Comparison of ENCODE assay signal across 9 mouse cellular contexts in the genomic region with DNA sequence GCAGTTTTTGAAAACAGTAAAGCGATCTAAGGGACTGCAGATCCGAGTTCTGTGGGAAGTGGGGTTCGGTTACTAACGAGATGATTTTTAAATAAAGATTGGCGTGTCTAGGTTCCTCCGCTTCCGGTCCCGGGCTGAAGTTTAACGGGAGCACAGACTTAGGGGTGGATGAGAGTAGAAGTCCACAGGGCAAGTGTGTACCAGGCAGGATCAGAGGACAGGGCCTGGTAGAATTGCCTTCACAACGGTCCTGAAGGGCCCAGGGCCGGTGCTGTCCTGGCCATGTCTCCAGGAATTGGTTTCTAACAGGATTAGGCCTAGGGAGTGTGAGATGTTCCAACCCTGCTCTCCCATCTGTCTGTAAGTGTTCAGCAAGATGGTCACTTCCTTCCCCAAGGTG. TPM values are rescaled to one million over a fixed set of nuclear protein-coding genes. Genes with fewer than 3 reads are reported as not detected.
DNase-seq lines count a peak whose midpoint lies in the region; ATAC-seq and TF ChIP-seq lines count a peak whose summit lies in the region.
"Had no signal": no experiment of that assay in that cellular context is flagged by ENCODE, and none has a peak within 500 bp of the region (broad histone marks: within the 10 kb centered on the region; RNA-seq: fewer than 3 reads in every experiment).

No protein-coding gene starts in this region.

- no peak for TF ChIP-seq CTCF in ES-Bruce4 (IDR thresholded peaks at IDR 0.05; ENCODE audit: low read depth, low read length)
- no peak for TF ChIP-seq CTCF in lung, postnatal 0 days (IDR thresholded peaks at IDR 0.05)

- peak overlapping the region; percentile 84 for H3K9ac ChIP-seq in ES-Bruce4 (ENCODE audit: low read depth, poor library complexity, severe bottlenecking)
- peak overlapping the region; percentile 66 for H3K9ac ChIP-seq in forebrain, embryonic 11.5 days (ENCODE audit: low read length)
- peak overlapping the region; percentile 66 for H3K9ac ChIP-seq in intestine, embryonic 15.5 days
- peak overlapping the region; percentile 63 for H3K9ac ChIP-seq in lung, postnatal 0 days (replicated peaks; ENCODE audit: low read depth)

- H3K4me1 ChIP-seq in ES-Bruce4 (ENCODE audit: control insufficient read depth, insufficient read depth, low read length), result no peaks in the 10 kb centered on the region
- peaks cover 19% of the 10 kb centered on the region for H3K4me1 ChIP-seq in forebrain, embryonic 11.5 days (replicated peaks; ENCODE audit: control insufficient read depth, insufficient read depth, low read length)
- peaks cover 11% of the 10 kb centered on the region; the same call in 1 of the 2 replicates for H3K4me1 ChIP-seq in intestine, embryonic 15.5 days (replicated peaks)
- H3K4me1 ChIP-seq in lung, postnatal 0 days (ENCODE audit: insufficient read depth, low read depth, low read length), result no peaks in the 10 kb centered on the region; the same call in 1 of the 2 replicates

- H3K27me3 ChIP-seq in ES-Bruce4 (ENCODE audit: control insufficient read depth, insufficient read depth, low read length, poor library complexity, severe bottlenecking), result no peaks in the 10 kb centered on the region
- H3K27me3 ChIP-seq in forebrain, embryonic 11.5 days (ENCODE audit: control insufficient read depth, insufficient read depth, low read length), result no peaks in the 10 kb centered on the region
- H3K27me3 ChIP-seq in intestine, embryonic 15.5 days (replicated peaks), result no peaks in the 10 kb centered on the region
- H3K27me3 ChIP-seq in lung, postnatal 0 days (replicated peaks; ENCODE audit: insufficient read depth, low read length), result no peaks in the 10 kb centered on the region
- H3K27me3 ChIP-seq: CH12.LX had no signal

- under 1% methylated on average over 11 of the region's 11 CpGs for WGBS in forebrain, embryonic 11.5 days
- 2% methylated on average over 11 of the region's 11 CpGs for WGBS in intestine, embryonic 15.5 days
- WGBS in lung, postnatal 0 days, result 3% methylated on average over 11 of the region's 11 CpGs

- no peak for TF ChIP-seq EP300 in ES-Bruce4 (IDR thresholded peaks at IDR 0.05; ENCODE audit: insufficient read depth, low read depth, low read length)
- no peak for TF ChIP-seq EP300 in lung, postnatal 0 days (IDR thresholded peaks at IDR 0.05)

- H3K9me3 ChIP-seq in ES-Bruce4 (replicated peaks; ENCODE audit: control insufficient read depth, insufficient read depth, low read length, poor library complexity, severe bottlenecking), result no peaks in the 10 kb centered on the region
- no peaks in the 10 kb centered on the region for H3K9me3 ChIP-seq in forebrain, embryonic 11.5 days (ENCODE audit: control insufficient read depth, low read length)
- H3K9me3 ChIP-seq in intestine, embryonic 15.5 days, result no peaks in the 10 kb centered on the region
- H3K9me3 ChIP-seq in lung, postnatal 0 days (ENCODE audit: low read length), result no peaks in the 10 kb centered on the region

- ATAC-seq in forebrain, embryonic 11.5 days (replicated peaks; ENCODE audit: low FRiP score), result 0 out of 2 replicates have a peak, but pooled peaks have one; percentile 3
- peak; percentile 22 for ATAC-seq in intestine, embryonic 15.5 days
- peak; percentile 10; the same call in 1 of the 2 replicates for ATAC-seq in lung, postnatal 0 days

- peak overlapping the region; percentile 65 for H3K4me2 ChIP-seq in forebrain, embryonic 11.5 days (ENCODE audit: low read depth, low read length, severe bottlenecking)
- H3K4me2 ChIP-seq in intestine, embryonic 15.5 days (replicated peaks), result peak overlapping the region; percentile 88
- H3K4me2 ChIP-seq in lung, postnatal 0 days (replicated peaks; ENCODE audit: low read depth, low read length), result peak overlapping the region; percentile 81

- no peak for TF ChIP-seq POLR2A in ES-Bruce4 (IDR thresholded peaks at IDR 0.05; ENCODE audit: insufficient read depth, low read length)

- H3K27ac ChIP-seq in ES-Bruce4 (ENCODE audit: insufficient read depth, low read length), result no peak overlapping the region
- peak overlapping the region; percentile 80; the same call in 1 of the 2 replicates for H3K27ac ChIP-seq in forebrain, embryonic 11.5 days (ENCODE audit: low read depth, low read length)
- H3K27ac ChIP-seq in intestine, embryonic 15.5 days, result peak overlapping the region; percentile 92
- H3K27ac ChIP-seq in lung, postnatal 0 days (ENCODE audit: low read length), result peak overlapping the region; percentile 81

- H3K4me3 ChIP-seq in ES-Bruce4 (ENCODE audit: low read depth, low read length), result peak overlapping the region; percentile 90
- H3K4me3 ChIP-seq in forebrain, embryonic 11.5 days (ENCODE audit: low read depth, low read length), result peak overlapping the region; percentile 46
- H3K4me3 ChIP-seq in intestine, embryonic 15.5 days (replicated peaks), result peak overlapping the region; percentile 59
- H3K4me3 ChIP-seq in lung, postnatal 0 days (ENCODE audit: low read depth, low read length), result peak overlapping the region; percentile 50

- DNase-seq in embryo, embryonic 10 days (ENCODE audit: low spot score), result peak; percentile 40
- DNase-seq in embryo, embryonic 11 days, result no peak
- no peak for DNase-seq in forebrain, embryonic 11.5 days (ENCODE audit: low spot score)
- DNase-seq in lung, postnatal 0 days (ENCODE audit: low spot score), result peak; percentile 18
- DNase-seq in right cerebral cortex, postnatal 25 days, result no peak
- DNase-seq in frontal cortex, postnatal 10 days (ENCODE audit: low spot score in 2 of 2), result no peak

- H3K36me3 ChIP-seq in ES-Bruce4 (ENCODE audit: control insufficient read depth, insufficient read depth, low read length, poor library complexity, severe bottlenecking), result no peaks in the 10 kb centered on the region
- H3K36me3 ChIP-seq in forebrain, embryonic 11.5 days (ENCODE audit: control insufficient read depth, insufficient read depth, low read length), result no peaks in the 10 kb centered on the region
- no peaks in the 10 kb centered on the region for H3K36me3 ChIP-seq in intestine, embryonic 15.5 days
- H3K36me3 ChIP-seq in lung, postnatal 0 days (ENCODE audit: insufficient read depth, low read length), result no peaks in the 10 kb centered on the region

RNA-seq across cellular contexts. Expression of a gene that starts 0.8 kb away (rescaled TPM):
- 13.5 and 14.8 TPM in 2 replicates for polyA plus RNA-seq in ES-Bruce4 (2011; ENCODE audit: insufficient read depth, insufficient read length, low read depth, missing spikeins)
- polyA plus RNA-seq in forebrain, embryonic 11.5 days (2014; fragmentation: Nextera tagmentation; extraction: Ambion mirVana), result 21.4 and 21.7 TPM in 2 replicates
- polyA plus RNA-seq in intestine, embryonic 15.5 days (2015; fragmentation: Nextera tagmentation; extraction: Ambion mirVana), result 11.7 and 13.4 TPM in 2 replicates
- polyA plus RNA-seq in lung, postnatal 0 days (2015; fragmentation: Nextera tagmentation; extraction: Ambion mirVana), result 15.4 and 17.1 TPM in 2 replicates

RNA-seq across cellular contexts. Expression of a gene that starts 17.8 kb away (rescaled TPM):
- not detected in 2 replicates for polyA plus RNA-seq in ES-Bruce4 (2011; ENCODE audit: insufficient read depth, insufficient read length, low read depth, missing spikeins)
- polyA plus RNA-seq in forebrain, embryonic 11.5 days (2014; fragmentation: Nextera tagmentation; extraction: Ambion mirVana), result not detected in 2 replicates
- 0.92 and 0.96 TPM in 2 replicates for polyA plus RNA-seq in intestine, embryonic 15.5 days (2015; fragmentation: Nextera tagmentation; extraction: Ambion mirVana)
- polyA plus RNA-seq in lung, postnatal 0 days (2015; fragmentation: Nextera tagmentation; extraction: Ambion mirVana), result not detected in 2 replicates

RNA-seq across cellular contexts. Expression of a gene that starts 54.5 kb away (rescaled TPM):
- 22.7 and 32.9 TPM in 2 replicates for polyA plus RNA-seq in ES-Bruce4 (2011; ENCODE audit: insufficient read depth, insufficient read length, low read depth, missing spikeins)
- 37.2 and 39.8 TPM in 2 replicates for polyA plus RNA-seq in forebrain, embryonic 11.5 days (2014; fragmentation: Nextera tagmentation; extraction: Ambion mirVana)
- polyA plus RNA-seq in intestine, embryonic 15.5 days (2015; fragmentation: Nextera tagmentation; extraction: Ambion mirVana), result 27.9 and 28.2 TPM in 2 replicates
- 14.1 and 15.8 TPM in 2 replicates for polyA plus RNA-seq in lung, postnatal 0 days (2015; fragmentation: Nextera tagmentation; extraction: Ambion mirVana)

Comparison
In these comparisons a context has a peak if more than half of its experiments do, and no peak if none do; other contexts are left out.
1. DNase-seq: peak in embryo, embryonic 10 days (single experiment) and lung, postnatal 0 days (single experiment); none in embryo, embryonic 11 days (single experiment), forebrain, embryonic 11.5 days (single experiment), right cerebral cortex, postnatal 25 days (single experiment) and frontal cortex, postnatal 10 days (0 of 2).
2. Peak in every context shown above with its lines, with median percentiles within 50 percentile points of each other: H3K4me3 ChIP-seq, H3K9ac ChIP-seq, ATAC-seq and H3K4me2 ChIP-seq.